Mouse (Mus musculus): Measurements from ENCODE around the gene Sgip1.

The Sgip1 gene

DNA sequence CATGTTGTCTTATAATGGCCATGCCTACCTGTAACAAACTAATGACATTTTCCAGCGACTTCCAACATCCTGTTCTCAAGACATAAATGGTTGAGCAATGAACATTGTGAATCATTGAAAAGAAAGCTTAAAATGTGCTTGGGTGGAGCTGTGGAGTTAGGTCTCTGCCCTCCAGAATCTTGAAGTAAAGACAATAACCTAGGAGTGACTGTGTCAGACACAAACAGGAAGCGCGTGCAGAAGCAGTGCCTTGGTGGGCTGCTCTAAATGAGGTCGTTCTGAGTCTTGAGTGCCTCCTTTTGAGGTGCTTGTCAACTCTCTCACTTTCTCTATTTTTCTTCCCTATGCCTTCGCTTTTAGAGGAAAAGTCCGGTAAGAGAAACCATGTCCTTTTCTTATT lies 159.1 kb downstream of the Sgip1 start:
- no peak for DNase-seq

- DNase-seq, result no peak
Measured at GRCm38 (mm10) chr4:102907843-102908427, 166.8 kb downstream of the Sgip1 start.

DNA sequence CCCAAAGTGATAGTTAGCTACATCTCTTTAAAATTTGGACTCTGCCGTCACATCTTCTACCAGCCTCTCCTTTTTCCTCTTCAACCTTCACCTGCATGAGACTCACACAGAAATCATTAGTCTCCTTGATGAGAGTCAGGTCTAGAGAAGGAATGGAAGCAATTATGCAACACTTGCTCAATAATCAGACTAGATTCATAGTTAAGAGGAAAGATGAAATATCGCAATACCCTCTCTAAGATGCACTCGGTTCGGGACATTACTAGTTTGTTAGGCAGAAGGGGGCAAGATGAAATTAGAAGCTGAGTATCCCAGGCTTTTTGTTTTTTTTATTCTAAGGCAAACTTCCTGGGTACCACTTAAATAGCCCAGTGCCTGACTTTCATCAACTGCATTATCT lies 169.1 kb downstream of the Sgip1 start:
- no peak for DNase-seq

DNA sequence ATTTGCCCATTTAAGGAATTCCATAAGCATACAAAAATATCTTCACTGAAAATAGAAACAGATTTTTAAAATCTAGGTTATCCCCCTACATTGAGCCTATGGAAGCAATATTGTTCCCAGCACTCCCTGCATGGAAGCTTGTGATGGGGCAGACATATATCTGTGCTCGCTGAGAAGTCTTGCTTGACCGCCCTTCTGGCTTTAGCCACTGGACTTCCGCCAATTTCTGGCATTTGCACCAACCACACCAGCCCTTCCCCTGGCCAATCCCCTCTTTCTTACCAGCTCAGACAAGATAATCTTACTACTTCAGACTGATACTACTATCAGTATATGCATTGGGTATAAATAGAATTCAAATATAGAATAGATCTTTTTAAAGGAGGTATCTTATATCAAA lies 172.1 kb downstream of the Sgip1 start:
- no peak for DNase-seq

- DNase-seq, result no peak
Measured at GRCm38 (mm10) chr4:102913700-102914327, 172.7 kb downstream of the Sgip1 start.

DNA sequence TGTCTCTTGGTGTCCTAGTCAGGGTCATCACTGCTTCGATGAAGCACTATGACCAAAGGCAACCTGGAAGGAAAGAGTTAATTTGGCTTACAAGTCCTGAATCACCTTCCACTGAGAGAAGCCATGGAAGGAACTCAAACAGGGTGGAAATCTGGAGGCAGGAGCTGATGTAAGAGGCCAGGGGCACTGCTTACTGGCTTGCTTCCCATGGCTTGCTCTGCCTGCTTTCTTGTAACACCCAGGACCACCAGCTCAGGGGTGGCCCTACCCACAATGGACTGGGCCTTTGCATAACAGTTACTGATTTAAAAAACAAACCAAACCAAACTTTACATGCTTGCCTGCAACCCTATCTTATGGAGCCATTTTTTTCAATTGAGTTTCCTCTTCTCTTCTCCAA lies 177.1 kb downstream of the Sgip1 start:
- DNase-seq, result no peak

GRCm38 (mm10) chr4:102929491-102929890 lies 188.4 kb downstream of the Sgip1 start:
- no peak for DNase-seq

GRCm38 (mm10) chr4:102930679-102931078 lies 189.6 kb downstream of the Sgip1 start:
- DNase-seq, result no peak

- DNase-seq, result no peak
Measured at GRCm38 (mm10) chr4:102940266-102940665, 199.2 kb downstream of the Sgip1 start.

DNA sequence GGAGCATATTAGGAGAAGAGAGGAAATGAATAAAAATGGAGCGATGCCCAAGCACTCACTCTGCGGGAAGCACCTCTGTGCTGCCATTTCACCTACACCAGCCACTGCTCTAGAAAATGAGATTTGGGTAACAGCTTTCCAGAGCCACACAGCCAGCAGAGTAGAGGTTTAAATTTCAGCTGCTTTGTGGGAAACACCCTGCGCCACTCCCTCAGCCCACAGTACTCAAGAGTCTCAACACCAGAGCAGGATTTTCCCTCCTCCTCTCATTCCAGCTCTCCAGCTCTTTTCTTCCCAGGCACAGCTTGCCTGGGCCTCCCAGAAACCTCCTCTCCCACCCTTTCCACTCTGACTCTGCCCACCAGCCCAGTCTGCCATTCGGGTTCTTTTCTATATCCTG lies 199.6 kb downstream of the Sgip1 start:
- DNase-seq, result no peak

- DNase-seq, result no peak
Measured at GRCm38 (mm10) chr4:102944325-102944724, 203.2 kb downstream of the Sgip1 start.

GRCm38 (mm10) chr4:102952476-102952875 lies 211.4 kb downstream of the Sgip1 start:
- DNase-seq, result no peak

DNA sequence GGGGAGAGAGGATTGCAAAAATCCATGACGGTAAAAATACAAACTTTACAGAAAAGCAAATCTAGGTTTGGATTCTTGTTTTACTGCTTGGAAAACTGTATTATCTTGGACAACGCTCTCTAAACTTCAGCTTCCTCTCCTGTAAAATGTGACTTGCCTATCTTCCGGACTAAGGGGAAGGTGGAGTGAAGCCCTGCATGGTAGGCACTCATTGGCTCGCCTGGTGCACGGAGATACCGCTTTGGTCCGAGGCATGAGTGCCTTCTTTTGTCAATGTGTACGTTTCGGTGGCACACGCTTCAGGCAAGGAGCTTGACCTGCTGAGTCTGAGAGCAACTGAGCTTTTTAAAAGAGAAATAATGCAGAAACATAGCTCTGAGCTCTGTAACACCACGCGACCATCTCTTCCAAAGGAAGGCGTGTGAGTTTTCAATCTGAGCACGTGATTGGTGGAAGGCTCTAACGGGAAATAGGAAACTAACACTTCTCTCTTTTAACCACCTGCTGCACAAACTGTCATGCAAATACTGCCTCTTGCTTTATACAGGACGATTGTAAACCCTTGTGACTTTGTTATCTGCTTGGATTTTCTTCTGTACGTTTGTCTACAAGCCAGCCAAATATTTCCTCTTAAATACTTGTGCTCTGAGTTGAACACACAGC lies 214.3 kb downstream of the Sgip1 start:
- no peak for DNase-seq

DNA sequence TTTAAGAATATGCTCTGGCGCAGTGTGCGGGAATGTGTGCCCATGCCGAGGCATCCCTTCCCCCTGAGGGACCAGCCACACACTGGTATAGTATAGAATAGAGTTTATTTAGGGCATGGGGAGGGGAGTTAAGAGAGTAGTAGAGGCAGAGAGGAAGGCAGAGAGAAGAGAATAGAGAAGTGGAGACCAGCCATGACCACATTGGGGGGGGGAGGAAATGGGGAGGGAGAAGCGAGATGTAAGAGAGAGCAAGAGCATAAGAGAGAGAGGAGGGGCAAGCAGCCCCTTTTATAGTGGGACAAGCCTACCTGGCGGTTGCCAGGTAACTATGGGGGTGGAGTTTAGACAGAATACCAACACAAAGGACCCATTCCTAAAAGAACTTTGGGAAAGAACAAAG lies 218.3 kb downstream of the Sgip1 start:
- no peak for DNase-seq

DNA sequence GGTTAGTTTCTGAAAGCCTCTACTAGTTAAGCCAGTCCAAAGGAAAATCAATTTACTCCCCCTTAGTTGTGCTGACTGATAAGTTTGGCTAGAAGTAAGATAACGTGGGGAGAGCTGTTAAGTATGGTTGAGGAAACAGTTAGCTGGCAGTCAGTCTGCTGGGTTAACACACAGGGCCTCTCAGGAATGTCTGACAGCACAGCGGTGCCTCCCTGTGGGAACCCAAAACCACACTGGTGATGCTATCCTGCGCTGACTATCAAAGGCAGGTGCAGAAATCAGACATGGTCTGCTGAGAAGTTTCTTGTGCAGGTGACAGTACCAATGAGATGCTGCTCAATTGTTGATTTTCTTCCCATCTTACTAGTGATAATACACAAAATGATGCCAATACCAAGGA lies 223.1 kb downstream of the Sgip1 start:
- no peak for DNase-seq

GRCm38 (mm10) chr4:102967811-102968210 lies 226.7 kb downstream of the Sgip1 start:
- no peak for DNase-seq

- DNase-seq, result no peak
Measured at GRCm38 (mm10) chr4:102969599-102969998, 228.5 kb downstream of the Sgip1 start.

GRCm38 (mm10) chr4:102971159-102971558 lies 230.1 kb downstream of the Sgip1 start:
- no peak for DNase-seq

GRCm38 (mm10) chr4:102972071-102972470 lies 231.0 kb downstream of the Sgip1 start:
- DNase-seq, result no peak

- DNase-seq, result no peak
Measured at GRCm38 (mm10) chr4:102974172-102974571, 233.1 kb downstream of the Sgip1 start.

GRCm38 (mm10) chr4:102976290-102977275 lies 235.5 kb downstream of the Sgip1 start:
- no peak for DNase-seq

DNA sequence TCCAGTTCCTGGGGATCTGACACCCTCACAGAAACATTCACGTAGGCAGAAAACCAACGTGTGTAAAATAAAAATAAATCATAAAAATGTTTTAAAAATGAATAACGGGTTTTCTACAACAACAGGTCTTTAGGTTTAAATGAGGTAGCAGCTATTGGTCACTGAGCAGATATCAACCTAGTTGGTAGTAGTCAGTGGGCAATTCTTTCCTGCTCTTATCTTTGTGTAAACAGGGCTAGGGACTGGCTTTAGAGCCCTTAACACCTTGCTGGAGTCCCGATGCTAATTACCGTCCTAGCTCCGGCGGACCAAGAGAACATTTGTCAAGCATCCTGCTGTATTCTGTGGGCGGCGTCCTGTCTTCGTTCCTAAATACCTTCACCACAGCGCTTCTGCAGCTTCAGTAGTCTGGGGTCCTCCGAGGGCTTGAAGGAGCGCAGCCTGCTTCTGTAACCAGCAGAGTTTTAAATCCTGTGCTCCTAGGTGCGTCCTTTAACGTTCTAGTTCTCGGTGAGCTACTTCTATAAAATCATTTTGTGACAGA lies 236.8 kb downstream of the Sgip1 start:
- DNase-seq, result no peak

DNA sequence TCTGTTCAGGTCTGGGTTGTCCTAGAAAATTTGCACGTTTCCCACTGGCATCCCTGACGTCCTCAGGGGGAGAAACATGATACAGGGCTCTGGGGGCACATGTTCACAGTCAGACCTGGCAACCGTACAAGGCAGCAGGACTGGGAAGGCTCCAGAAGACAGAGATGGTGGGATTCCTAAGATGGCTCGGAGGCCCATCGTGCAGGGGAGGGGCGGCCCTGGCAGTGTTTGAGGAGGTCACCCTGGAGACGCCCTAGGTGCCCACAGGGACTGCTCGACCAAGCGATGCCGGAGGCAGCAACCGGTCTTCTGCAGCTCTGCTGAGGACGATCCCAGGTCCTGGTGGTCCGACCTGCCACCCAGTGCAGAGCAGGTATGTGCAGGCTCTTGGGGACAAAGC lies 237.3 kb downstream of the Sgip1 start, which contains the start of gene Tctex1d1:
Gene Tctex1d1 (plus strand): TSS at position 167 of the 400 bp plus-strand sequence.
- DNase-seq, result no peak
